Mouse (Mus musculus): ENCODE measurements around the gene 1700067P10Rik. TPM values are rescaled to one million over a fixed set of nuclear protein-coding genes. Genes with fewer than 3 reads are reported as not detected.

Gene 1700067P10Rik
- total and polyA plus RNA-seq, 3 experiments: 0.11 TPM; not detected in 2

DNA sequence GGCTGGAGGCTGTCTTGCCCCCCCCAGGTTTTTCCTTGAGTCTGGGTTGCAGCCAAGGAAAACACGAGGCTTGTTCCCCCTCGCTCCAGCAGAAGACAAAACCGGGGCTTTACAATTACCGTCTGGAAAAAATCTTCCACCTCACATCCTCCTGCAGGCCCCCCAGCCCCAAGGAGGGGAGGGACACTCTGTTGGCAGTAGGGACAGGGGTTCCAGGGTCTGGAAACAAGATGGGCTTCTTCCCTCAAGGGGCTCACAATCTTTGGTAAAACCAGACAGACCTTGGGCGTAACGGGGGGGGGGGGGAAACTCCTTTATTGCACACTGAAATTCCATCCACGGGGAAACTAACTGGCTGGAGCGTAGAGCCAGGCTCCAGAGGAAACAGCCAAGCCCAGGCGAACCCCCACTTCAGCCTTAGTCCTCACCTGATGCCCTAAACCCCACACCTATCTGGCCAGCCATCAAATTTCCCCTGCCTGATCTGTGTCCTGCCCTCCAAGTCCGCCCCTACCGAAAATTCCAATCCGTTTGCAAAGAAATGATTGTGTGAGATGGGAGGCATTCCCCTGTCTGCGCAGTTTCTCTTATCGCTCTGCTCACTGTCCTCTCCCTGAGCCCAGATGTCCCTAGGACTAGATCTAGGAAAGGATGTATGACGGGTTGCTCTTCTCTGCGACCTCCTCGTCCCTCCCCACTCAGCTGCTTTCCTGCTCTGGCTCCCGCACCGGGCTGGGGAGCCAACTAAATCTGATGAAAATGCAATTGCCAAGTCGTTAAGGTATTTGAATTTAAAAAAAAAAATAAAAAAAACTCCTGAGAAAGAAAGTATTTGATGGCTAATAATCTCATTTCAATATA, 5.9 kb downstream of the 1700067P10Rik start:
- ATAC-seq (ENCODE audit: extremely low read depth, insufficient number of reproducible peaks, low FRiP score, poor library complexity, severe bottlenecking): no peak
- TF ChIP-seq CTCF (IDR thresholded peaks at IDR 0.05; ENCODE audit: low read depth, low read length): no peak

DNA sequence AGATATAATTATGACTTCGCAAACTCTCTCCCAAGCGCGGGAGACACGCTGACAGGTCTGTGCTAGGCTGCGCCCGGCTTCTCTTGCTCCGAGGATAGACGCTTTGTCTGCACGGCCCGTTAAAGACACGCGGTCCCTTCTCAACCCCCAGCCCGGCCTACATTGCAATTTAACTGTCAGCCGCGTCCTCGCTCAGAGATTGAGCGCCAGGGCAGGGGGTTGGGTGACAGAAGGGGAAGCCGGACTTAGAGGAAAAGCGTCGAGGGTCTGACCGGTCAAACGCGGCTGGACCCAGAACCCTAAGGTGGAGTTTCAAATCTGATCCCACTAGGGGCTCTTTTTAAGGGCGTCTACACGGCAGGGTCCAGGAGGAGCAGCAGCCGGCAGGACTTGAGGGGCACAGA, 6.6 kb downstream of the 1700067P10Rik start:
- Histone ChIP-seq H3K27me3 (ENCODE audit: insufficient read depth, low read length) (peaks cover 8% of the 10 kb centered on the region; the same call in 1 of the 2 replicates), H3K4me3 (ENCODE audit: low read depth, low read length) (no peak overlapping the region), H3K4me1 (ENCODE audit: insufficient read depth, low read depth, low read length) (no peaks in the 10 kb centered on the region), H3K36me3 (replicated peaks) (no peaks in the 10 kb centered on the region), H3K9me3 (replicated peaks) (peaks cover 32% of the 10 kb centered on the region)
- ATAC-seq (ENCODE audit: extremely low read depth, insufficient number of reproducible peaks, low FRiP score, poor library complexity, severe bottlenecking): no peak
- TF ChIP-seq CTCF (IDR thresholded peaks at IDR 0.05; ENCODE audit: low read depth, low read length) (no peak), GATA2 (IDR thresholded peaks at IDR 0.05; ENCODE audit: borderline replicate concordance, low read depth, low read length) (no peak), GATA1 (IDR thresholded peaks at IDR 0.05; ENCODE audit: borderline replicate concordance, low read length) (no peak), TAL1 (conservative IDR thresholded peaks at IDR 0.05; ENCODE audit: low read depth, low read length) (no peak), POLR2AphosphoS5 (IDR thresholded peaks at IDR 0.05; ENCODE audit: insufficient replicate concordance, low read depth, low read length) (no peak)
- no peak for DNase-seq (ENCODE audit: low spot score)

More for the DNA sequence above, 5.9 kb downstream of the 1700067P10Rik start:
- no peaks in the 10 kb centered on the region for H3K36me3 ChIP-seq (replicated peaks)
- H3K9me3 ChIP-seq (replicated peaks): peaks cover 32% of the 10 kb centered on the region
- no peak for DNase-seq (ENCODE audit: low spot score)
- H3K4me1 ChIP-seq (ENCODE audit: insufficient read depth, low read depth, low read length): no peaks in the 10 kb centered on the region
- no peak overlapping the region for H3K4me3 ChIP-seq (ENCODE audit: low read depth, low read length)
- peaks cover 8% of the 10 kb centered on the region; the same call in 1 of the 2 replicates for H3K27me3 ChIP-seq (ENCODE audit: insufficient read depth, low read length)

DNA sequence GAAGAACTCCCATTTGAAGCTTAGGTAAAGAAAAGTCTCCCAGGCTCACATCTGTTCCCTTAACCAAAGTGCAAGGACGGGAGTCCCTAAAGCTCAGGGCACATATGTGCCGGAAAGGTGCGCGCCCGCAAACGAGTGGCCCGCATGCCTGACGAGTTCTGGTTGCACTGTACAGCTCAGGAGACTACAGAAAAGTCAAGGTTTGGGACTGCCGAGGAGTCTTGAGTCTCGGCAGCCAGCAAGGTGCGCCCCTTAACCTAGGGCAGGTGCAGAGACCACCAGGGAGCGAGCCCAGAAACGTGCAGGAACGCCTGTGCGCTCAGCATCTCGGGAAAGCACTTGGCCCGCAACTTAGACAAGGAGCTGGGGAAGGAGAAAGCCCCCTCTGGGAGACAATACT, 7.2 kb downstream of the 1700067P10Rik start:
- Histone ChIP-seq H3K4me3 (ENCODE audit: low read depth, low read length) (no peak overlapping the region), H3K9me3 (replicated peaks) (peaks cover 32% of the 10 kb centered on the region), H3K27me3 (ENCODE audit: insufficient read depth, low read length) (peaks cover 8% of the 10 kb centered on the region; the same call in 1 of the 2 replicates), H3K4me1 (ENCODE audit: insufficient read depth, low read depth, low read length) (no peaks in the 10 kb centered on the region), H3K36me3 (replicated peaks) (no peaks in the 10 kb centered on the region)
- no peak for DNase-seq (ENCODE audit: low spot score)
- ATAC-seq (ENCODE audit: extremely low read depth, insufficient number of reproducible peaks, low FRiP score, poor library complexity, severe bottlenecking): no peak
- TF ChIP-seq CTCF (IDR thresholded peaks at IDR 0.05; ENCODE audit: low read depth, low read length): no peak
- TF ChIP-seq POLR2AphosphoS5 (IDR thresholded peaks at IDR 0.05; ENCODE audit: insufficient replicate concordance, low read depth, low read length): no peak
- no peak for TF ChIP-seq GATA2 (IDR thresholded peaks at IDR 0.05; ENCODE audit: borderline replicate concordance, low read depth, low read length)
- no peak for TF ChIP-seq TAL1 (conservative IDR thresholded peaks at IDR 0.05; ENCODE audit: low read depth, low read length)
- TF ChIP-seq GATA1 (IDR thresholded peaks at IDR 0.05; ENCODE audit: borderline replicate concordance, low read length): no peak

DNA sequence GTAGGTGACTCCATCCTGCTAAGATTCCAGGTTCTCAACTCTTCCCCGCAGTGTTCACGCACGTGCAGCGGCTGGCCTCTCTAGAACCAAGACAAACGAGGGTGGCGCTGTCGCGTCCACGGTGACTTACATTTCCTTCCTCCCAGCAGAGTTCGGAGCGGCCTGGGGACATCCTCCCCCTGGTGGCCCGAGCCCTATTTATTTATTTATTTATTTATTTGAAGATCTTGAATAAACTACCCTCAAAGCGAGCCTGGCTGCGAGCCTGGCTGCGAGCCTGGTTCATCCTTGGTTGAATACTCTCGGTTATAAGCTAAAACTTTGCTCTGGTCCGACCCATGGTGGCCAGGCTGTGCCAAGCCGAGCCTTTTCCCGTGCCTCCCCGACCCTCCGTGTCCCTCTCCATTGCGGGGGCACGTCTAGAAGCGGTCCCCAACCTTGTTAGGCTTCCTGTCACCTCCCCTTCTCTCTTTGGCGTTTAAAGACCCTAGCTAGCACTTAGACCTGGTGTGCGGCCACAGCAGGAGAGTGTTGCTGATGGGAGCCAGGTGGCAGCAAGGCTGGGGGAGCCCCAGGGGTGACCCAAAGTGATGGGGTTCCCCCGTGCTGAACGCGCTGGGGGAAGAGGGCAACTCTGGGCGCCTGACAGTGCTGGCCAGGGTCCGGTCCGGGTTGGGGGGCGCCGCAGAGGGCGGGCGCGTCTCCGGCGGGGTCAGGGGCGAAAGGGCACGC, 8.1 kb downstream of the 1700067P10Rik start:
- no peaks in the 10 kb centered on the region for H3K4me1 ChIP-seq (ENCODE audit: insufficient read depth, low read depth, low read length)
- peaks cover 8% of the 10 kb centered on the region; the same call in 1 of the 2 replicates for H3K27me3 ChIP-seq (ENCODE audit: insufficient read depth, low read length)
- no peak overlapping the region for H3K4me3 ChIP-seq (ENCODE audit: low read depth, low read length)
- TF ChIP-seq TAL1 (conservative IDR thresholded peaks at IDR 0.05; ENCODE audit: low read depth, low read length): no peak
- no peak for TF ChIP-seq POLR2AphosphoS5 (IDR thresholded peaks at IDR 0.05; ENCODE audit: insufficient replicate concordance, low read depth, low read length)
- TF ChIP-seq GATA1 (IDR thresholded peaks at IDR 0.05; ENCODE audit: borderline replicate concordance, low read length): no peak
- no peak for TF ChIP-seq GATA2 (IDR thresholded peaks at IDR 0.05; ENCODE audit: borderline replicate concordance, low read depth, low read length)
- TF ChIP-seq CTCF (IDR thresholded peaks at IDR 0.05; ENCODE audit: low read depth, low read length): no peak
- ATAC-seq (ENCODE audit: extremely low read depth, insufficient number of reproducible peaks, low FRiP score, poor library complexity, severe bottlenecking) (no peak), DNase-seq (ENCODE audit: low spot score) (no peak)
- no peaks in the 10 kb centered on the region for H3K36me3 ChIP-seq (replicated peaks)
- H3K9me3 ChIP-seq (replicated peaks): peaks cover 32% of the 10 kb centered on the region

DNA sequence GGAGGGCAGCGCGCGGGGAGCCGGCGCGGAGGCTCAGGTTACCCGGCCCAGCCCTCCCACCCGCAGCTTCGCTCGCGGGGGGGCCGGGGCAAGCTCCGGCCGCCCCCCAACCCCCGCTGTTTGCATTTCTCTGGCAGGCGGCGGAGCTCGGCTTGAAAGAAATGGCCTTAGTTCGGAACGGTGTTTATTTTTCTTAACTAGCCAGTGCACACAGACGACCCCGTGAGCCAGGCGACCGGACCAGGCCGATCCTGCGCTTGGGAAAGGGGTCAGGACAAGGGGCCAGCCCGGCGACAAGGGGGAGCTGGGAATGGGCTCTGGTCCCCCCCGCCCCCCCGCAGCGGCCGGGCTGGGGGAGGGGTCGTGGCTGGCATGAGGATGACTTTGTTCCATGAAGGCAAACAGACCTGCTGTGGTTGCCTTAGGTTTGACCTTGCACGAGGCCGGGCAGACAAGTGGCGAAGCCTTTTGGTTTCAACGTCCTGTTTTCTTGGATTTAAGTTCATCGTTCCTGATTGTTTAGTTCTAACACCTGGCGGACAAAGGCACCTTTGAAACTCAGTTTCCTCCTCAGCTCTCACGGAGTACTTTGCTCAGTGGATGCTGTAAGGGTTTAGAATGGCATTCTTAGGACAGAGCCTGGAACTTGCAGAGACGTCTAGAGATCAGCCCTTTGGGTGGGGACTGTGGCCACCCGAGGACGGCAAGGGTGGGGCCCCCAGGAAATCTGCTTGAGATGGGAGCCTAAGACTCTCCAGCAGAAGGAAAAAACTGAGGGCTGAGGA, 8.8 kb downstream of the 1700067P10Rik start:
- Histone ChIP-seq H3K27me3 (ENCODE audit: insufficient read depth, low read length) (peaks cover 8% of the 10 kb centered on the region; the same call in 1 of the 2 replicates), H3K4me3 (ENCODE audit: low read depth, low read length) (no peak overlapping the region), H3K9me3 (replicated peaks) (peaks cover 32% of the 10 kb centered on the region), H3K36me3 (replicated peaks) (no peaks in the 10 kb centered on the region), H3K4me1 (ENCODE audit: insufficient read depth, low read depth, low read length) (no peaks in the 10 kb centered on the region)
- ATAC-seq (ENCODE audit: extremely low read depth, insufficient number of reproducible peaks, low FRiP score, poor library complexity, severe bottlenecking) (no peak), DNase-seq (ENCODE audit: low spot score) (no peak)
- TF ChIP-seq CTCF (IDR thresholded peaks at IDR 0.05; ENCODE audit: low read depth, low read length) (no peak), POLR2AphosphoS5 (IDR thresholded peaks at IDR 0.05; ENCODE audit: insufficient replicate concordance, low read depth, low read length) (no peak), TAL1 (conservative IDR thresholded peaks at IDR 0.05; ENCODE audit: low read depth, low read length) (no peak), GATA2 (IDR thresholded peaks at IDR 0.05; ENCODE audit: borderline replicate concordance, low read depth, low read length) (no peak), GATA1 (IDR thresholded peaks at IDR 0.05; ENCODE audit: borderline replicate concordance, low read length) (no peak)

DNA sequence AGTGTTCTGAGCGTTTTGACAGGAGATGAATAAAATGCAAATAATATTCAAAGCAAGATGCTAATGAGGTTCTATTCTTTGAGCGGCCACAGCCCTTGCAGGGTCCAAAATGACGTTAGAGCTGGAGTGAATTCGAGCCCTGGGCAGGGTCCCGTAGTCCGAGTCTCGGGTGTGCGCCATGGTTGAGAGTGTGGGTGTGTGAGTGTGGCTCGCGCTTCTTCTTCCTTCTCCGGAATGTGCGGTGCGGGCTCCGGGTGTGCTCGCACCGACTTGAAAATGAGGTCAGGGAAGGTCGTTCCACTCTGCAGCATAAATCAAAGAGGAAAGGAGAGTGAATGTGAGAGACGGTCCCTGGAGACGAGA, 9.4 kb downstream of the 1700067P10Rik start:
- ATAC-seq (ENCODE audit: extremely low read depth, insufficient number of reproducible peaks, low FRiP score, poor library complexity, severe bottlenecking) (no peak), DNase-seq (ENCODE audit: low spot score) (no peak)
- Histone ChIP-seq H3K36me3 (replicated peaks) (no peaks in the 10 kb centered on the region), H3K9me3 (replicated peaks) (peaks cover 31% of the 10 kb centered on the region), H3K4me1 (ENCODE audit: insufficient read depth, low read depth, low read length) (no peaks in the 10 kb centered on the region), H3K4me3 (ENCODE audit: low read depth, low read length) (no peak overlapping the region), H3K27me3 (ENCODE audit: insufficient read depth, low read length) (peaks cover 8% of the 10 kb centered on the region; the same call in 1 of the 2 replicates)
- TF ChIP-seq POLR2AphosphoS5 (IDR thresholded peaks at IDR 0.05; ENCODE audit: insufficient replicate concordance, low read depth, low read length) (no peak), CTCF (IDR thresholded peaks at IDR 0.05; ENCODE audit: low read depth, low read length) (no peak), TAL1 (conservative IDR thresholded peaks at IDR 0.05; ENCODE audit: low read depth, low read length) (no peak), GATA2 (IDR thresholded peaks at IDR 0.05; ENCODE audit: borderline replicate concordance, low read depth, low read length) (no peak), GATA1 (IDR thresholded peaks at IDR 0.05; ENCODE audit: borderline replicate concordance, low read length) (no peak)
